Mouse (Mus musculus): Measurements from ENCODE around the gene Fam214b.

Fam214b gene

GRCm38 (mm10) chr4:43045659-43046302 lies at the start of gene Fam214b:
TSS of gene Fam214b (minus strand) at chr4:43046220.
- peak; percentile 96 for DNase-seq

GRCm38 (mm10) chr4:43091183-43091582 lies 45.2 kb upstream of the Fam214b start:
- DNase-seq, result no peak

GRCm38 (mm10) chr4:43089950-43090349 lies 43.9 kb upstream of the Fam214b start:
- no peak for DNase-seq

- DNase-seq, result no peak
Measured at GRCm38 (mm10) chr4:43082458-43082857, 36.4 kb upstream of the Fam214b start.

GRCm38 (mm10) chr4:43078071-43078718 lies 32.2 kb upstream of the Fam214b start:
- DNase-seq, result no peak

- no peak for DNase-seq
Measured at GRCm38 (mm10) chr4:43074923-43075322, 28.9 kb upstream of the Fam214b start.

GRCm38 (mm10) chr4:43065471-43065870 lies 19.5 kb upstream of the Fam214b start:
- no peak for DNase-seq

- no peak for DNase-seq
Measured at GRCm38 (mm10) chr4:43060286-43060685, 14.3 kb upstream of the Fam214b start.

- DNase-seq, result no peak
Measured at GRCm38 (mm10) chr4:43059697-43060096, 13.7 kb upstream of the Fam214b start.

GRCm38 (mm10) chr4:43058753-43059654 lies 13.0 kb upstream of the Fam214b start, which contains the start of gene Unc13b:
TSS of gene Unc13b (plus strand) at chr4:43058953.
- peak; percentile 92 for DNase-seq

- DNase-seq, result no peak
Measured at GRCm38 (mm10) chr4:43058392-43058752, 12.4 kb upstream of the Fam214b start.

- no peak for DNase-seq
Measured at GRCm38 (mm10) chr4:43057654-43058053, 11.6 kb upstream of the Fam214b start.

GRCm38 (mm10) chr4:43052627-43053026 lies 6.6 kb upstream of the Fam214b start:
- DNase-seq, result no peak

GRCm38 (mm10) chr4:43047231-43047630 lies 1.2 kb upstream of the Fam214b start:
- peak; percentile 62 for DNase-seq

GRCm38 (mm10) chr4:43046607-43047006 lies 587 bp upstream of the Fam214b start:
- DNase-seq, result no peak

GRCm38 (mm10) chr4:43045285-43045658 lies 748 bp downstream of the Fam214b start:
- no peak for DNase-seq

- DNase-seq, result peak; percentile 25
Measured at GRCm38 (mm10) chr4:43044673-43045072, 1.3 kb downstream of the Fam214b start.

- peak; percentile 74 for DNase-seq
Measured at GRCm38 (mm10) chr4:43043644-43044357, 2.2 kb downstream of the Fam214b start.

GRCm38 (mm10) chr4:43040881-43041547 lies 5.0 kb downstream of the Fam214b start:
- no peak for DNase-seq

GRCm38 (mm10) chr4:43040114-43040572 lies 5.9 kb downstream of the Fam214b start:
- DNase-seq, result peak; percentile 99

GRCm38 (mm10) chr4:43039609-43040008 lies 6.4 kb downstream of the Fam214b start:
- no peak for DNase-seq

Measured in liver (tissue).